Mouse (Mus musculus): ENCODE data around the gene Igfbp4.

DNA sequence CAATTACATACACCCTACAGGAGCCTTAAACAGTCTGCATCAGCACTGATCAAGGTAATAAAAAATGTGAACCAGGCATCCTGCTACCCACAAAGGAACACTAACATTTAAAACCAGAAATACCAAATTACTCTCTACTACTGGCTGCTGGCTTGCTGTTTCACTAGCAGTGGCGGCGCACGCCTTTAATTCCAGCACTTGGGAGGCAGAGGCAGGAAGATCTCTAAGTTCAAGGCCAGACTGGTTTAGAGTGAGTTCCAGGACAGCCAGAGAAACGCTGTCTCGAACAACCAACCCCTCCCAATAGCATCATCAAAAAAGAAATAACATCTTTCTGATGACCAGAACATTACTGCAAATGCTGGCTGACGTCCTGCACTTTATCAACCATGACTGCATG lies 21.2 kb upstream of the Igfbp4 start:
- TF ChIP-seq POLR2A (IDR thresholded peaks at IDR 0.05; ENCODE audit: low read depth, low read length) = no peak; the same call in 1 of the 2 replicates
- TF ChIP-seq SMC3 (IDR thresholded peaks at IDR 0.05; ENCODE audit: low read depth, low read length) = no peak
- TF ChIP-seq MAX (IDR thresholded peaks at IDR 0.05; ENCODE audit: low read length) = no peak
- no peak for TF ChIP-seq CHD2 (IDR thresholded peaks at IDR 0.05; ENCODE audit: low read length)
- no peak for TF ChIP-seq ELF1 (IDR thresholded peaks at IDR 0.05; ENCODE audit: low read depth, low read length)
- TF ChIP-seq SIN3A (IDR thresholded peaks at IDR 0.05; ENCODE audit: low read length) = no peak
- TF ChIP-seq CTCF (conservative IDR thresholded peaks at IDR 0.05 in 1 of 2, IDR thresholded peaks at IDR 0.05 in 1 of 2; ENCODE audit: low read depth in 2 of 2, low read length in 2 of 2) = no peak
- TF ChIP-seq USF2 (conservative IDR thresholded peaks at IDR 0.05; ENCODE audit: low read depth, low read length) = no peak
- no peak for TF ChIP-seq ZC3H11A (IDR thresholded peaks at IDR 0.05; ENCODE audit: low read depth, low read length)
- TF ChIP-seq RCOR1 (conservative IDR thresholded peaks at IDR 0.05; ENCODE audit: low read depth, low read length) = no peak
- TF ChIP-seq EP300 (IDR thresholded peaks at IDR 0.05; ENCODE audit: low read length) = no peak

All from CH12.LX (cell line).